Mouse (Mus musculus) ES-E14 (cell line): ENCODE measurements around the gene Txndc15. TPM values are rescaled to one million over a fixed set of nuclear protein-coding genes. Genes with fewer than 3 reads are reported as not detected.

Source experiments
- DNase-seq: peaks from one replicate; pipeline ENCODE4 v3.0.0-alpha.2; 2013; ENCODE audit warnings: low read depth, low spot score
- H3K27ac ChIP-seq: 2 replicates; pipeline ENCODE4 v1.5.1; 2012; ENCODE audit warnings: low read depth, mild to moderate bottlenecking, low read length, moderate library complexity, mixed read lengths; ENCODE audit not compliant: poor library complexity, insufficient read depth, severe bottlenecking
- H3K36me3 ChIP-seq: 2 replicates; pipeline ENCODE4 v1.6.1; 2012; ENCODE audit warnings: mild to moderate bottlenecking, low read length, moderate library complexity, mixed read lengths; ENCODE audit not compliant: control insufficient read depth, poor library complexity, insufficient read depth, severe bottlenecking
- H3K4me1 ChIP-seq, 2 experiments: fragments of 150-350 bp in 1 of 2; sonication (generic) in 1 of 2; 2 replicates each; pipeline ENCODE4 v1.6.1; 2012; ENCODE audit warnings: low read length in 2 of 2, mild to moderate bottlenecking in 1 of 2, mixed read lengths in 1 of 2; ENCODE audit not compliant: control insufficient read depth in 2 of 2, insufficient read depth in 2 of 2, poor library complexity in 1 of 2
- H3K4me3 ChIP-seq, 2 experiments: fragments of 150-350 bp in 1 of 2; sonication (generic) in 1 of 2; 2 replicates each; pipeline ENCODE4 v1.5.1; 2012; ENCODE audit warnings: low read length in 2 of 2, low read depth in 1 of 2, mild to moderate bottlenecking in 1 of 2, mixed read lengths in 1 of 2; ENCODE audit not compliant: insufficient read depth in 1 of 2, poor library complexity in 1 of 2, severe bottlenecking in 1 of 2
- H3K9ac ChIP-seq: 2 replicates; pipeline ENCODE4 v1.6.1; 2012; ENCODE audit warnings: low read depth, mild to moderate bottlenecking, low read length, mixed read lengths; ENCODE audit not compliant: poor library complexity, insufficient read depth, severe bottlenecking
- H3K9me3 ChIP-seq: fragments of 150-350 bp; sonication (generic); 2 replicates; pipeline ENCODE4 v1.6.1; 2012; ENCODE audit warnings: low read depth, mild to moderate bottlenecking, low read length; ENCODE audit not compliant: control insufficient read depth, insufficient read depth
- CHD2 ChIP-seq: IDR thresholded peaks from 2 replicates; pipeline ENCODE4 v1.6.1; 2014; ENCODE audit warnings: mild to moderate bottlenecking, low read depth, low read length, inconsistent platforms
- HCFC1 ChIP-seq: IDR thresholded peaks from 2 replicates; pipeline ENCODE4 v1.6.1; 2012; ENCODE audit warnings: low read length, inconsistent platforms, borderline replicate concordance; ENCODE audit not compliant: insufficient read depth
- MAFK ChIP-seq: IDR thresholded peaks from 2 replicates; pipeline ENCODE4 v1.6.1; 2014; ENCODE audit warnings: mild to moderate bottlenecking, low read depth, low read length, inconsistent platforms; ENCODE audit not compliant: insufficient read depth
- ZC3H11A ChIP-seq: IDR thresholded peaks from 2 replicates; pipeline ENCODE4 v1.6.1; 2012; ENCODE audit warnings: low read depth, mild to moderate bottlenecking, inconsistent platforms, low read length, borderline replicate concordance
- ZNF384 ChIP-seq: IDR thresholded peaks from 2 replicates; pipeline ENCODE4 v1.6.1; 2012; ENCODE audit warnings: low read depth, low read length, inconsistent platforms
- in situ Hi-C, 2 experiments: fragments of 600-800 bp; cut with MboI; formaldehyde crosslinking; loops; one replicate each; pipeline ENCODE4 v1.15.1; 2025; ENCODE audit warnings: low sequenced_read_pairs in 2 of 2, inconsistent platforms in 1 of 2; ENCODE audit not compliant: unreplicated experiment in 2 of 2
- total RNA-seq: library from RNA; depleted of rRNA; stranded (reverse); fragments of 300-350 nt; gene quantifications from 2 replicates; pipeline ENCODE4 v1.2.3, GENCODE M21; 2012; rRNA removed

Txndc15 gene
- 56.9 and 61.5 TPM in 2 replicates for total RNA-seq

- Histone ChIP-seq H3K27ac (peak within 1 kb of the TSS; percentile 11), H3K36me3 (no peaks in the 10 kb centered on the region), H3K4me3 (peak within 1 kb of the TSS; percentile 95 to 96), H3K9ac (peak within 1 kb of the TSS; percentile 94), H3K4me1 (peaks cover 0 to 2% of the 10 kb centered on the region in 2 experiments; a peak in 1 of 4 replicates), H3K9me3 (no peaks in the 10 kb centered on the region)
- DNase-seq = peak; percentile 69
- in situ Hi-C loops = no loop called here
- TF ChIP-seq CHD2 (no peak), ZNF384 (no peak), MAFK (no peak), ZC3H11A (no peak), HCFC1 (peak; percentile 90)
Measured at GRCm38 (mm10) chr13:55714501-55715166, at the start of gene Txndc15. Gene Txndc15, plus strand, starts transcription at chr13:55714650.

- in situ Hi-C loops = no loop called here
- H3K9ac ChIP-seq = no peak overlapping the region
- H3K4me3 ChIP-seq = no peak overlapping the region
- no peak for TF ChIP-seq MAFK
- no peak for TF ChIP-seq HCFC1
- TF ChIP-seq ZC3H11A = no peak
- TF ChIP-seq CHD2 = no peak
- TF ChIP-seq ZNF384 = no peak
- H3K9me3 ChIP-seq = no peaks in the 10 kb centered on the region
- DNase-seq = peak; percentile 25
- H3K27ac ChIP-seq = no peak overlapping the region
- no peaks in the 10 kb centered on the region for H3K4me1 ChIP-seq
- peaks cover 51% of the 10 kb centered on the region for H3K36me3 ChIP-seq
Measured at GRCm38 (mm10) chr13:55668550-55668949, 45.9 kb upstream of the Txndc15 start.

- DNase-seq = no peak
Measured at GRCm38 (mm10) chr13:55672711-55673110, 41.7 kb upstream of the Txndc15 start.

GRCm38 (mm10) chr13:55677364-55677763 lies 37.1 kb upstream of the Txndc15 start:
- no peaks in the 10 kb centered on the region for H3K4me1 ChIP-seq
- H3K27ac ChIP-seq = no peak overlapping the region
- no peak overlapping the region for H3K4me3 ChIP-seq
- no peaks in the 10 kb centered on the region for H3K9me3 ChIP-seq
- peaks cover 53% of the 10 kb centered on the region for H3K36me3 ChIP-seq
- TF ChIP-seq ZC3H11A (no peak), ZNF384 (no peak), CHD2 (no peak), MAFK (no peak), HCFC1 (no peak)
- no peak overlapping the region for H3K9ac ChIP-seq
- DNase-seq = no peak
- in situ Hi-C loops = no loop called here

More at GRCm38 (mm10) chr13:55672711-55673110, 41.7 kb upstream of the Txndc15 start:
- in situ Hi-C loops = no loop called here
- Histone ChIP-seq H3K36me3 (peaks cover 61% of the 10 kb centered on the region), H3K27ac (no peak overlapping the region), H3K4me3 (no peak overlapping the region), H3K9me3 (no peaks in the 10 kb centered on the region), H3K9ac (no peak overlapping the region), H3K4me1 (no peaks in the 10 kb centered on the region)
- no peak for TF ChIP-seq CHD2
- no peak for TF ChIP-seq ZC3H11A
- TF ChIP-seq HCFC1 = no peak
- TF ChIP-seq MAFK = no peak
- TF ChIP-seq ZNF384 = no peak
